Mouse (Mus musculus) embryonic facial prominence, embryonic 12.5 days (tissue): ENCODE measurements around the gene Tpgs1. TPM values are rescaled to one million over a fixed set of nuclear protein-coding genes. Genes with fewer than 3 reads are reported as not detected.
"Not testable (repeated sequence)": the region's sequence is repeated elsewhere in the genome, so short reads cannot be mapped to it uniquely, and the experiment has no call there.

Source experiments
- ATAC-seq: fragments of 200-750 bp; cut with Nextera tagmentation; 2 replicates; pipeline ENCODE4 v1.8.0; 2017; ENCODE audit not compliant: insufficient number of reproducible peaks, insufficient read depth, low FRiP score, low TSS enrichment
- H3K27ac ChIP-seq: fragments of 300-500 bp; sonication (generic); 2 replicates; pipeline ENCODE4 v1.5.1; 2016; ENCODE audit warnings: mild to moderate bottlenecking
- H3K27me3 ChIP-seq: fragments of 300-500 bp; sonication (generic); 2 replicates; pipeline ENCODE4 v1.6.1; 2016; ENCODE audit warnings: mild to moderate bottlenecking, moderate library complexity
- H3K36me3 ChIP-seq: fragments of 300-500 bp; sonication (generic); 2 replicates; pipeline ENCODE4 v1.6.1; 2016; ENCODE audit warnings: mild to moderate bottlenecking
- H3K4me1 ChIP-seq: fragments of 300-500 bp; sonication (generic); 2 replicates; pipeline ENCODE4 v1.6.1; 2016
- H3K4me2 ChIP-seq: fragments of 300-500 bp; sonication (generic); replicated peaks from 2 replicates; pipeline ENCODE4 v1.6.1; 2016; ENCODE audit warnings: mild to moderate bottlenecking, moderate library complexity
- H3K4me3 ChIP-seq: fragments of 300-500 bp; sonication (generic); 2 replicates; pipeline ENCODE4 v1.5.1; 2016; ENCODE audit warnings: mild to moderate bottlenecking
- H3K9ac ChIP-seq: fragments of 300-500 bp; sonication (generic); 2 replicates; pipeline ENCODE4 v1.6.1; 2016; ENCODE audit warnings: mild to moderate bottlenecking, moderate library complexity
- H3K9me3 ChIP-seq: fragments of 300-500 bp; sonication (generic); 2 replicates; pipeline ENCODE4 v1.6.1; 2016; ENCODE audit warnings: mild to moderate bottlenecking, moderate library complexity
- WGBS: fragments of 180-500 bp; shearing (Covaris S2); methylation state at CpG from one replicate; pipeline ENCODE4 v1.1.7; 2016; 5-methylcytosine and 5-hydroxymethylcytosine counted together
- polyA plus RNA-seq: library from polyadenylated mRNA; unstranded; fragments of >200 nt; fragmentation: Nextera tagmentation; extraction: Ambion mirVana; gene quantifications from 2 replicates; pipeline ENCODE4 v1.2.1, GENCODE M21; 2016

The Tpgs1 gene
- polyA plus RNA-seq, 1 experiment from 2014 or later, result 66.1 TPM

DNA sequence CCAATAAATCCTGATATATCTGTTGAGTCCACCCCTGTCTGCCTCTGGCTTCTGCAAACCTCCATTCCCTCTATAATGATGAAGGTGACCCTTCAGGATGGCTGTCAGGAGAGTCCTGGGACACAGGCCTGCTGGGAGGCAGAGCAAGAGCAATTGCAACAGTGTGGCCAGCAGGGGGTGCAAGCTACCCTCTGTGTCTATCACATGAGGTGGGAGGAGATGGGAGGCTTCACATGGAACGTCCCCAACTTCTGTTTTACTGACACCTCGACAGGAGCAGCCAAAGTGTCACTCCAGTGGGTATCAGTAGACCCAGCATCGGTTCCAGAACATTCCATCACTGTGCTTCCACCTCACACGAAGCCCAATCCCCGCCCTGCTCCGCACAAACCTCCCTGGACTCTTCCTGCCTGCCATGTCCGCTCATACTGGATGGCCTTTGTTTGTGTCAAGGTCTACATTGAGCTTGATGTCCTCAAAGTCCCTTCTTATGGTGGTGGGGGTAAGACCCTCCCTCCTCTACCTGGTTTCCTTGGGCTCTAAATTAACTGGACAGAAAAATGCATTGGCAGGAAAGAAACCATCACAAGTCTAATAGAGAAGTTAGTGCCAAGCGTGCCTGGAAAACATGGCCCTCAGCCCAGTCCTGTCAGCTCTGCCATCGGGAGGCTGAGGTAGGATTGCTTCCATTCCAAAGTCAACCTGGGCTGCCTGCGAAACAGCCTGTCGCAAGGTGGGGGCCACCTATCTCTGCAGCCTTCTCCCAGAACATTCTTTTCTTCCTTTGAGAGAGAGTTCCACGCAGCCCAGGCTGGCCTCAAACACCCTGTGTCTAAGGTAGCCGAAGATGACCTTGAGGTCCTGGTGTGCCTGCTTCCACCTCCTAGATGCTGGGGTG is 26.3 kb downstream of the Tpgs1 start:
- H3K9ac ChIP-seq, result no peak overlapping the region
- no peak for ATAC-seq
- peak overlapping the region; percentile 73 for H3K27ac ChIP-seq
- 0 out of 2 replicates have a peak overlapping the region, but pooled peaks have one; percentile 2 for H3K4me3 ChIP-seq
- no peaks in the 10 kb centered on the region for H3K36me3 ChIP-seq
- H3K27me3 ChIP-seq, result no peaks in the 10 kb centered on the region
- H3K9me3 ChIP-seq, result peaks cover 5% of the 10 kb centered on the region
- 57% methylated on average over 13 of the region's 13 CpGs for WGBS
- H3K4me1 ChIP-seq, result peaks cover 12% of the 10 kb centered on the region
- no peak overlapping the region; the same call in 1 of the 2 replicates for H3K4me2 ChIP-seq

DNA sequence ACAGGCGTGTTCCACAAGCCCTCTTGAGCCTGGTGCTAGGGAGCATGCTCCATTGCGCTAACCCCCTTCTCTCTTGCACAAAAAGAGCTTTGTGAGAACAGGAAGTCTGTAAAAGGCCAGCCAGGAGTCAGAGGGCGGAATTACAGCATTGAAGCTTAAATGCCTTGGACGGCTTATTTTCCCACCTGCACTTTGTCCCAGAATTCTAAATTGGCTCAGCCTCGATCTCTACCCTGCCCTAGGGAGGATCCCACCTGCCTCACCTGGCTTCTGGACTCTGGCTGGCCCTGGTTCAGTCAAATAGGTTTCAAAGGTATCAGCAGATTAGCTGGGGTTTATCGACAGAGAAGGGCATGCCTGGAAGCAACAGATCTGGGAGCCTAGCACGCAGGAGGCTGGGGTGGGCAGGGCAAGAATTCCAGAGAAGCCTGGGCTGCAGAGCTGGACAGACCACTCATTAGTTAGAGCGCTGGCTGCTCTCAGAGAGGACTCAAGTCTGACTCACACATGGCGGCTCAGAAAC is 27.0 kb downstream of the Tpgs1 start:
- H3K4me1 ChIP-seq, result peaks cover 14% of the 10 kb centered on the region
- H3K27me3 ChIP-seq, result no peaks in the 10 kb centered on the region
- no peak for ATAC-seq
- H3K36me3 ChIP-seq, result no peaks in the 10 kb centered on the region
- peak overlapping the region; percentile 73 for H3K27ac ChIP-seq
- H3K4me2 ChIP-seq, result no peak overlapping the region; the same call in 1 of the 2 replicates
- H3K9ac ChIP-seq, result no peak overlapping the region
- H3K9me3 ChIP-seq, result peaks cover 5% of the 10 kb centered on the region
- 23% methylated on average over 9 of the region's 9 CpGs for WGBS
- no peak overlapping the region for H3K4me3 ChIP-seq

DNA sequence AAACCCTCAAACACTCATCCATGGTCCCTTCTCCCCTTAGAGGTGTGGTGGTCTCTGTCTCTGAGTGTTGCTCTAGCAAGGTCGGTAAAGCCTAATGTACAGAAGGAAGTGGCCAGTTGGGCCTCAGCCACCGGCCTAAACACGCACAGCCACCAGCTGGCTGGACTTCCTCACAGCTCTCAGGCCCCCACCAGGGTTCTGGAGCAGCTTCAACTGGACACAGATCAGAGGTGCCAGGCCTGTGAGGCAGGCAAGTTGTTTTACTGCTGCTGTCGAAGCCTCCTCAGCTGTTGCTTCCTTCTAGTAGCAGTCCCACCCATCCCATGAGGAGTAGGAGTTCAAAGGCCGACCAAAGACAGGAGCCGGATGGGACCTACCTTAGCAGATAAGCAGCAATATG is 28.7 kb downstream of the Tpgs1 start:
- Histone ChIP-seq H3K4me1 (peaks cover 18% of the 10 kb centered on the region), H3K4me2 (no peak overlapping the region)

DNA sequence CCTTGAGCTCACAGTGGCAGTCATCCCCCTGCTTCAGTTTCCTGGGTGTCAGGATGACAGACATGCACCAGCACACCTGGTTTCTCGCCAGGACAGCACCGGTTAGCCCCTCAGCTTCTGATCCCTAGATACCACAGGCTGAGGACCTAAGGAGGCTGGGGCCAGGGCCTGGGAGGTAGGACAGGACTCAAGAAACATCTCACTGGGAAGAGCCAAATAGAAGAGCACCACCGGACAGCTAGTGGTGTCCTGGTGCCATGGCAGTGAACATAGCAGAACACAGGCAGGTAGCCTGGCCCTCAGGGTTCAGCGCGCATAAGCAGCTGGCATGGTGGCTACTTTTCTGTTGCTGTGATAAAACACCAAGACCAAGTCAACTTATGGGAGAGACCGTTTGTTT is 29.3 kb downstream of the Tpgs1 start:
- Histone ChIP-seq H3K27me3 (no peaks in the 10 kb centered on the region), H3K9me3 (no peaks in the 10 kb centered on the region), H3K4me2 (no peak overlapping the region), H3K36me3 (no peaks in the 10 kb centered on the region), H3K4me1 (peaks cover 18% of the 10 kb centered on the region), H3K4me3 (no peak overlapping the region), H3K9ac (no peak overlapping the region; the same call in 1 of the 2 replicates), H3K27ac (no peak overlapping the region)
- 98% methylated on average over 6 of the region's 6 CpGs for WGBS
- no peak for ATAC-seq

More for the DNA sequence above, 28.7 kb downstream of the Tpgs1 start:
- H3K4me3 ChIP-seq, result no peak overlapping the region
- no peaks in the 10 kb centered on the region for H3K36me3 ChIP-seq
- no peak for ATAC-seq
- no peaks in the 10 kb centered on the region for H3K27me3 ChIP-seq
- WGBS, result 81% methylated on average over 6 of the region's 6 CpGs
- no peak overlapping the region for H3K27ac ChIP-seq
- H3K9me3 ChIP-seq, result no peaks in the 10 kb centered on the region
- H3K9ac ChIP-seq, result no peak overlapping the region; the same call in 1 of the 2 replicates

GRCm38 (mm10) chr10:79700676-79701075 is 31.5 kb downstream of the Tpgs1 start:
- Histone ChIP-seq H3K9ac (no peak overlapping the region), H3K4me1 (peaks cover 21% of the 10 kb centered on the region), H3K4me3 (no peak overlapping the region), H3K9me3 (no peaks in the 10 kb centered on the region), H3K36me3 (no peaks in the 10 kb centered on the region), H3K27ac (no peak overlapping the region), H3K27me3 (no peaks in the 10 kb centered on the region), H3K4me2 (no peak overlapping the region)
- ATAC-seq, result no peak
- WGBS, result 43% methylated on average over 7 of the region's 7 CpGs

GRCm38 (mm10) chr10:79701443-79702129 is 32.4 kb downstream of the Tpgs1 start:
- Histone ChIP-seq H3K36me3 (no peaks in the 10 kb centered on the region), H3K4me1 (peaks cover 22% of the 10 kb centered on the region), H3K9ac (no peak overlapping the region), H3K9me3 (no peaks in the 10 kb centered on the region), H3K27me3 (no peaks in the 10 kb centered on the region), H3K4me3 (no peak overlapping the region), H3K27ac (no peak overlapping the region), H3K4me2 (no peak overlapping the region)
- ATAC-seq, result no peak
- 42% methylated on average over 10 of the region's 10 CpGs for WGBS

GRCm38 (mm10) chr10:79702970-79703369 is 33.8 kb downstream of the Tpgs1 start:
- ATAC-seq, H3K9ac ChIP-seq, H3K36me3 ChIP-seq, H3K9me3 ChIP-seq, H3K27me3 ChIP-seq, H3K27ac ChIP-seq, H3K4me3 ChIP-seq, H3K4me2 ChIP-seq: not testable (repeated sequence)
- 88% methylated on average over 4 of the region's 4 CpGs for WGBS
- peaks cover 29% of the 10 kb centered on the region for H3K4me1 ChIP-seq

DNA sequence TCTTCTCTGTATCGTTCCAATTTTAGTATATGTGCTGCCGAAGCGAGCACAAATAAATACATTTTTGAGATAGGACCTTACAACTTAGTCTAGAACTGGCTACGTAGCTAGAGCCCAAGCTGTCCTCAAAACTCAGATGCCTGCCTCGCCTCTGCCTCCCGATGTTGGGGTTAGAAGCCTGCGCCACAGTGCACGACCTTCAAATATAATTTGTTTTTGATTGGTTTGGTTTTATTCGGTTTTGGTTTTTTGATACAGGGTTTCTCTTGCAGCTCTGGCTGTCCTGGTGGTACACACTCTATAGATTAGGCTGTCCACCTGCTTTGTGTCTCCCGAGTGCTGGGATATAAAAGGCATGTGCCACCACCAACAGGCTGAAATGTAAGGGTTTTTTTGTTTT is 34.4 kb downstream of the Tpgs1 start:
- Histone ChIP-seq H3K36me3 (peaks cover 14% of the 10 kb centered on the region), H3K9me3 (no peaks in the 10 kb centered on the region), H3K27me3 (no peaks in the 10 kb centered on the region), H3K4me1 (peaks cover 29% of the 10 kb centered on the region), H3K27ac (peak overlapping the region; percentile 65; the same call in 1 of the 2 replicates), H3K9ac (0 out of 2 replicates have a peak overlapping the region, but pooled peaks have one; percentile 38), H3K4me2 (peak overlapping the region; percentile 87), H3K4me3 (peak overlapping the region; percentile 81)
- no peak for ATAC-seq
- WGBS, result 78% methylated on average over 10 of the region's 10 CpGs

- Histone ChIP-seq H3K4me2 (peak within 1 kb of the TSS; percentile 87), H3K4me1 (peaks cover 32% of the 10 kb centered on the region), H3K9ac (peak within 1 kb of the TSS; percentile 93), H3K27me3 (no peaks in the 10 kb centered on the region), H3K9me3 (no peaks in the 10 kb centered on the region), H3K36me3 (peaks cover 22% of the 10 kb centered on the region), H3K4me3 (peak within 1 kb of the TSS; percentile 81), H3K27ac (peak within 1 kb of the TSS; percentile 80)
- peak; percentile 91 for ATAC-seq
- under 1% methylated on average over 58 of the region's 65 CpGs for WGBS
Measured at GRCm38 (mm10) chr10:79704065-79704969, 35.1 kb downstream of the Tpgs1 start, which contains the start of gene Bsg. Gene Bsg (plus strand): TSS chr10:79704491.

GRCm38 (mm10) chr10:79704970-79705360 is 35.8 kb downstream of the Tpgs1 start:
- no peaks in the 10 kb centered on the region for H3K9me3 ChIP-seq
- no peak overlapping the region for H3K27ac ChIP-seq
- H3K4me3 ChIP-seq, result peak overlapping the region; percentile 81
- H3K4me1 ChIP-seq, result peaks cover 32% of the 10 kb centered on the region
- WGBS, result 6% methylated on average over 10 of the region's 10 CpGs
- peak overlapping the region; percentile 93 for H3K9ac ChIP-seq
- H3K27me3 ChIP-seq, result no peaks in the 10 kb centered on the region
- H3K36me3 ChIP-seq, result peaks cover 28% of the 10 kb centered on the region
- no peak for ATAC-seq
- peak overlapping the region; percentile 87 for H3K4me2 ChIP-seq

DNA sequence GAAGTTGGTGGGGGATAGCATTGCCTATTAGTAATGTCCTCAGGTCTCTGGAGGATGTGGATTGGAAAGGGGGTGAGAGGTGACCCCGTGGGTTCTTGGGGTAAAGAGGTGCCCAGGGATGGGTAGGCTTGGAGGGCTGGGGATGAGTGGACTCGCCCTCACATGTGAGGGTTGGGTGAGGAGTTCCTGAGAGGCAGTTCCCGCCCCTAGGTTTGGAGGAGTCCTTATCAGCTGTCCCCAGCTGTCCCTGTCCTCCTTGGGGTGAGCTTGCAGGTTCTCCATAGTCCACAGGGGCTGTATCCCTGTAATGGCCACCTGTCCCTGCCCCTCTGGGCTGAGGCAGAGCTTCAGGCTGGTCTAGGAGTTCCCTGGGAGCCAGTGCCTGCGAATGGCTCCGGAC is 36.8 kb downstream of the Tpgs1 start:
- Histone ChIP-seq H3K4me2 (peak overlapping the region; percentile 87), H3K36me3 (peaks cover 38% of the 10 kb centered on the region), H3K9ac (peak overlapping the region; percentile 93), H3K27me3 (no peaks in the 10 kb centered on the region), H3K4me3 (peak overlapping the region; percentile 81), H3K27ac (no peak overlapping the region), H3K4me1 (peaks cover 32% of the 10 kb centered on the region), H3K9me3 (no peaks in the 10 kb centered on the region)
- ATAC-seq, result no peak
- 87% methylated on average over 5 of the region's 5 CpGs for WGBS
